Mouse (Mus musculus) liver, embryonic 14.5 days (tissue): ENCODE data around the gene Sh3gl1. TPM values are rescaled to one million over a fixed set of nuclear protein-coding genes. Genes with fewer than 3 reads are reported as not detected.
"Not testable (repeated sequence)": the region's sequence is repeated elsewhere in the genome, so short reads cannot be mapped to it uniquely, and the experiment has no call there.

Experiments
- ATAC-seq: fragments of 200-750 bp; cut with Nextera tagmentation; 2 replicates; pipeline ENCODE4 v1.8.0; 2017; ENCODE audit warnings: moderate number of reproducible peaks, mild to moderate bottlenecking, moderate library complexity; ENCODE audit not compliant: insufficient read depth
- DNase-seq, 3 experiments: peaks; one replicate each; pipeline ENCODE4 v3.0.0-alpha.2; 2012 to 2013; ENCODE audit warnings: low read depth in 3 of 3, low spot score in 3 of 3
- H3K27ac ChIP-seq: fragments of 300-500 bp; sonication (generic); 2 replicates; pipeline ENCODE4 v1.5.1; 2014; ENCODE audit warnings: moderate library complexity, mild to moderate bottlenecking, control low read depth, inconsistent platforms
- H3K27me3 ChIP-seq: fragments of 300-500 bp; sonication (generic); 2 replicates; pipeline ENCODE4 v1.6.1; 2014; ENCODE audit warnings: mild to moderate bottlenecking, low read length, moderate library complexity; ENCODE audit not compliant: control insufficient read depth, insufficient read depth
- H3K36me3 ChIP-seq: fragments of 300-500 bp; sonication (generic); replicated peaks from 2 replicates; pipeline ENCODE4 v1.6.1; 2014; ENCODE audit warnings: low read depth; ENCODE audit not compliant: control insufficient read depth, insufficient read depth
- H3K4me1 ChIP-seq, 2 experiments: fragments of 200-500 bp in 1 of 2; fragments of 300-500 bp in 1 of 2; sonication (generic) in 1 of 2; replicated peaks; 2 replicates each; pipeline ENCODE4 v1.6.1; 2012 to 2014; ENCODE audit warnings: antibody characterized with exemption in 1 of 2, inconsistent platforms in 1 of 2, low read length in 1 of 2; ENCODE audit not compliant: control insufficient read depth in 2 of 2, insufficient read depth in 2 of 2
- H3K4me2 ChIP-seq: fragments of 300-500 bp; sonication (generic); 2 replicates; pipeline ENCODE4 v1.6.1; 2014; ENCODE audit warnings: low read depth, mild to moderate bottlenecking, control low read depth, moderate library complexity
- H3K4me3 ChIP-seq, 2 experiments: fragments of 200-500 bp in 1 of 2; fragments of 300-500 bp in 1 of 2; sonication (generic) in 1 of 2; 2 replicates each; pipeline ENCODE4 v1.5.1; 2012 to 2014; ENCODE audit warnings: low read depth in 2 of 2, low read length in 2 of 2, mild to moderate bottlenecking in 2 of 2, control low read depth in 1 of 2, inconsistent platforms in 1 of 2, moderate library complexity in 1 of 2; ENCODE audit not compliant: insufficient read depth in 1 of 2
- H3K9ac ChIP-seq: fragments of 300-500 bp; sonication (generic); replicated peaks from 2 replicates; pipeline ENCODE4 v1.6.1; 2014; ENCODE audit warnings: mild to moderate bottlenecking, control low read depth, moderate library complexity
- H3K9me3 ChIP-seq: fragments of 300-500 bp; sonication (generic); 2 replicates; pipeline ENCODE4 v1.6.1; 2016; ENCODE audit warnings: low read length, mixed read lengths; ENCODE audit not compliant: control insufficient read depth
- CTCF ChIP-seq: IDR thresholded peaks from 2 replicates; pipeline ENCODE4 v1.5.1; 2016; ENCODE audit warnings: antibody characterized with exemption, low read depth, control low read depth
- EP300 ChIP-seq: IDR thresholded peaks from 2 replicates; pipeline ENCODE4 v1.6.1; 2016; ENCODE audit warnings: antibody characterized with exemption, low read depth
- WGBS: fragments of 180-500 bp; shearing (Covaris S2); extraction: QIAGEN DNeasy Blood & Tissue Kit; methylation state at CpG from one replicate; pipeline ENCODE4 v1.1.7; 2014; ENCODE audit not compliant: insufficient replicate concordance; 5-methylcytosine and 5-hydroxymethylcytosine counted together
- polyA plus RNA-seq, 2 experiments: library from polyadenylated mRNA; depleted of rRNA in 1 of 2; stranded (reverse) in 1 of 2; unstranded in 1 of 2; fragments of >200 nt; fragmentation: Nextera tagmentation in 1 of 2; extraction: Ambion mirVana in 1 of 2; gene quantifications; 2 replicates each; pipeline versions ENCODE4 v1.2.1 to v1.2.3; 2012 to 2014

The Sh3gl1 gene
- polyA plus RNA-seq (2012; rRNA removed) (28.8 and 30.0 TPM in 2 replicates), polyA plus RNA-seq (2014; fragmentation: Nextera tagmentation; extraction: Ambion mirVana) (32.5 and 32.9 TPM in 2 replicates)

GRCm38 (mm10) chr17:56036176-56036900, at the start of gene Sh3gl1:
Gene Sh3gl1, minus strand, starts transcription at chr17:56036635.
- peak; percentile 95 to 96 (median 95) for DNase-seq
- Histone ChIP-seq H3K27ac (peak within 1 kb of the TSS; percentile 28), H3K27me3 (no peaks in the 10 kb centered on the region), H3K9me3 (no peaks in the 10 kb centered on the region), H3K4me2 (peak within 1 kb of the TSS; percentile 82), H3K36me3 (no peaks in the 10 kb centered on the region), H3K9ac (peak within 1 kb of the TSS; percentile 72), H3K4me1 (peaks cover 14 to 27% of the 10 kb centered on the region in 2 experiments), H3K4me3 (peak within 1 kb of the TSS; percentile 76 to 93)
- peak; percentile 99 for TF ChIP-seq CTCF
- TF ChIP-seq EP300, result peak; percentile 53; the same call in 1 of the 2 replicates
- peak; percentile 86 for ATAC-seq
- under 1% methylated on average over 74 of the region's 74 CpGs for WGBS

GRCm38 (mm10) chr17:56080781-56081585, 44.5 kb upstream of the Sh3gl1 start:
- Histone ChIP-seq H3K4me1 (peaks cover 12% of the 10 kb centered on the region in 2 experiments), H3K9ac (peak overlapping the region; percentile 81), H3K36me3 (peaks cover 14% of the 10 kb centered on the region), H3K27ac (no peak overlapping the region), H3K9me3 (no peaks in the 10 kb centered on the region), H3K27me3 (no peaks in the 10 kb centered on the region), H3K4me2 (peak overlapping the region; percentile 84), H3K4me3 (peak overlapping the region; percentile 82 to 85)
- DNase-seq (no peak), ATAC-seq (no peak)
- TF ChIP-seq CTCF, result no peak
- no peak for TF ChIP-seq EP300
- 24% methylated on average over 8 of the region's 8 CpGs for WGBS

GRCm38 (mm10) chr17:56079921-56080320, 43.5 kb upstream of the Sh3gl1 start:
- DNase-seq (no peak), ATAC-seq (no peak)
- H3K27ac ChIP-seq, result peak overlapping the region; percentile 48
- WGBS, result under 1% methylated on average over 11 of the region's 11 CpGs
- H3K4me2 ChIP-seq, result peak overlapping the region; percentile 84
- no peaks in the 10 kb centered on the region for H3K27me3 ChIP-seq
- H3K4me3 ChIP-seq, result peak overlapping the region; percentile 82 to 85
- H3K9me3 ChIP-seq, result no peaks in the 10 kb centered on the region
- peaks cover 18 to 19% of the 10 kb centered on the region in 2 experiments for H3K4me1 ChIP-seq
- TF ChIP-seq EP300, result no peak
- TF ChIP-seq CTCF, result no peak
- peak overlapping the region; percentile 81 for H3K9ac ChIP-seq
- H3K36me3 ChIP-seq, result peaks cover 9% of the 10 kb centered on the region

- Histone ChIP-seq H3K4me1 (peaks cover 20 to 25% of the 10 kb centered on the region in 2 experiments), H3K9ac (peak within 1 kb of the TSS; percentile 81), H3K27ac (peak within 1 kb of the TSS; percentile 48), H3K9me3 (no peaks in the 10 kb centered on the region), H3K4me3 (peak within 1 kb of the TSS; percentile 82 to 85), H3K36me3 (peaks cover 9% of the 10 kb centered on the region), H3K4me2 (peak within 1 kb of the TSS; percentile 84), H3K27me3 (no peaks in the 10 kb centered on the region)
- DNase-seq (peak; percentile 99 to 100 (median 99)), ATAC-seq (peak; percentile 89)
- under 1% methylated on average over 61 of the region's 61 CpGs for WGBS
- TF ChIP-seq CTCF (0 out of 2 replicates have a peak, but pooled peaks have one; percentile 3), EP300 (no peak)
Measured at GRCm38 (mm10) chr17:56078880-56079795, 42.7 kb upstream of the Sh3gl1 start, which contains the start of gene Hdgfl2. Gene Hdgfl2, plus strand, starts transcription at chr17:56079634.

- Histone ChIP-seq H3K4me2 (peak overlapping the region; percentile 56), H3K27ac (peak overlapping the region; percentile 37), H3K4me3 (peak overlapping the region; percentile 28 to 39), H3K4me1 (peaks cover 26 to 30% of the 10 kb centered on the region in 2 experiments)
- H3K9ac ChIP-seq, ATAC-seq, H3K27me3 ChIP-seq, H3K9me3 ChIP-seq, H3K36me3 ChIP-seq, DNase-seq: not testable (repeated sequence)
- 57% methylated on average over 9 of the region's 9 CpGs for WGBS
Measured at GRCm38 (mm10) chr17:56078361-56078760, 41.9 kb upstream of the Sh3gl1 start.
